Mouse (Mus musculus) olfactory bulb, adult 2 months (tissue): ENCODE data around the gene Eef1akmt2.

Experiments used
- CTCF ChIP-seq: fragments of 200-500 bp; IDR thresholded peaks from 2 replicates; pipeline ENCODE4 v1.5.1; 2012; ENCODE audit warnings: low read depth, mild to moderate bottlenecking, low read length, moderate library complexity; ENCODE audit not compliant: insufficient read depth
- POLR2A ChIP-seq: fragments of 200-500 bp; IDR thresholded peaks from 2 replicates; pipeline ENCODE4 v1.6.1; 2012; ENCODE audit warnings: mild to moderate bottlenecking, low read depth, low read length, moderate library complexity; ENCODE audit not compliant: insufficient read depth

- TF ChIP-seq POLR2A: no peak
- no peak for TF ChIP-seq CTCF
Measured at GRCm38 (mm10) chr7:132781130-132781814, 71.2 kb downstream of the Eef1akmt2 start.
